Mouse (Mus musculus) forebrain, embryonic 13.5 days (tissue): Measurements from ENCODE around the gene Plscr2. TPM values are rescaled to one million over a fixed set of nuclear protein-coding genes. Genes with fewer than 3 reads are reported as not detected.
"Not testable (repeated sequence)": the region's sequence is repeated elsewhere in the genome, so short reads cannot be mapped to it uniquely, and the experiment has no call there.

Experiments used
- ATAC-seq: fragments of 200-750 bp; cut with Nextera tagmentation; 2 replicates; pipeline ENCODE4 v1.8.0; 2017
- H3K27ac ChIP-seq: fragments of 300-500 bp; sonication (generic); 2 replicates; pipeline ENCODE4 v1.5.1; 2015; ENCODE audit warnings: inconsistent platforms, mild to moderate bottlenecking, moderate library complexity
- H3K27me3 ChIP-seq: fragments of 300-500 bp; sonication (generic); 2 replicates; pipeline ENCODE4 v1.6.1; 2015; ENCODE audit warnings: mild to moderate bottlenecking, inconsistent platforms
- H3K36me3 ChIP-seq: fragments of 300-500 bp; sonication (generic); 2 replicates; pipeline ENCODE4 v1.6.1; 2015; ENCODE audit warnings: mild to moderate bottlenecking, inconsistent platforms; ENCODE audit not compliant: poor library complexity, severe bottlenecking
- H3K4me1 ChIP-seq: fragments of 300-500 bp; sonication (generic); 2 replicates; pipeline ENCODE4 v1.6.1; 2015; ENCODE audit warnings: inconsistent platforms
- H3K4me2 ChIP-seq: fragments of 300-500 bp; sonication (generic); 2 replicates; pipeline ENCODE4 v1.6.1; 2015; ENCODE audit warnings: inconsistent platforms, mild to moderate bottlenecking, moderate library complexity
- H3K4me3 ChIP-seq: fragments of 300-500 bp; sonication (generic); 2 replicates; pipeline ENCODE4 v1.5.1; 2015; ENCODE audit warnings: mild to moderate bottlenecking, inconsistent platforms
- H3K9ac ChIP-seq: fragments of 300-500 bp; sonication (generic); 2 replicates; pipeline ENCODE4 v1.6.1; 2015; ENCODE audit warnings: mild to moderate bottlenecking, inconsistent platforms
- H3K9me3 ChIP-seq: fragments of 300-500 bp; sonication (generic); replicated peaks from 2 replicates; pipeline ENCODE4 v1.6.1; 2016; ENCODE audit warnings: inconsistent platforms
- WGBS: fragments of 180-500 bp; shearing (Covaris S2); methylation state at CpG from one replicate; pipeline ENCODE4 v1.1.7; 2015; 5-methylcytosine and 5-hydroxymethylcytosine counted together
- polyA plus RNA-seq: library from polyadenylated mRNA; unstranded; fragments of >200 nt; fragmentation: Nextera tagmentation; extraction: Ambion mirVana; gene quantifications from 2 replicates; pipeline ENCODE4 v1.2.1, GENCODE M21; 2015

The Plscr2 gene
- polyA plus RNA-seq, 1 experiment from 2014 or later, result 0.14 TPM

DNA sequence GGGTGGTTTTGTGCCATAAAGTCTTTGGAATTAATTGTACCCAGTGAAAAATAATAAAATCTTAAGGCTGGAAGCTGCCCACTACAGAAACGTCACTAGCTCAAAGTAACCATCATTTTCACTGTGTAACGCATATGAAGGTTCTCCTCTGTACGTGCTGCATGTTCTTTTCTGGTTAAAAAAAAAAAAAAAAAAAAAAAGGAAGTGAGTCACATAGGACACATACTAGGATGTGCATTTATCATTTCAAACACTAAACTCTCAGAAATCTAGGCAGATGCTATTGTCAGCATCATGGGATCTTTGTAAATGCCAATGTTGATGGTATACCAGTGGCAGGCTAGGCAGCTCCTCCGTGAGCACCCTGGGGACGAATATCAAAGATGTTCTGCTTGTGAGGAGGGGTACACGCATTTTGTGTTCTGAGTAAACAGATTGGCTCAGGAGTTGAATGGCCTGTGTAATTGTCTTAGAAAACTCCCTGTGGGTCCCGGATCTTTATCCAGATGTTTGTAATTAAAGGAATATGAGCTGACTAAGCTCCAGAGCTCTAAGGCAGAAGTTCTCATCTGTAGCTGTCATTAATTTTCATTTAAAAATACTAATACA is 7.3 kb downstream of the Plscr2 start:
- Histone ChIP-seq H3K9ac (no peak overlapping the region), H3K36me3 (no peaks in the 10 kb centered on the region), H3K4me3 (no peak overlapping the region), H3K4me2 (no peak overlapping the region), H3K4me1 (no peaks in the 10 kb centered on the region), H3K27me3 (no peaks in the 10 kb centered on the region), H3K9me3 (no peaks in the 10 kb centered on the region), H3K27ac (no peak overlapping the region)
- WGBS, result 48% methylated on average over 7 of the region's 7 CpGs
- ATAC-seq, result no peak

DNA sequence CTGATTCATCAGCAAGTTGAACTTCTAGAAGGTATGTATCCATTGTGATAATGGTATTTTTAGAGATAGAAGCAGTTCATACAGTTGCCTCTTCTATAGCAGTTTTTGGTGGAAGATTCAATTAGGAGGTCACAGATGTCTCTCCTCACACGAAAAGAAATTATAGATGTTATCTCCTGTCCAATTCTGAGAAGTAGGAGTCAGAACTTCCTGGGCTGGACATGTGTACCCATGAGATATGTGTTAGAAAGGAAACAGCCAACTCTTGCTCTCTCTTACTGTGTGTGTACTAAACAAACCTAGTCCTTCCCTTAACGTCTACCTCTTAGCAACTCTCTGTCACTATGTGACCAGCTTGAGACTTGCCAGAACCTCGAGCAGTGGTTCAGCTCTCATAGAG is 14.3 kb downstream of the Plscr2 start:
- H3K4me1 ChIP-seq, result no peaks in the 10 kb centered on the region
- 92% methylated on average over 3 of the region's 3 CpGs for WGBS
- H3K4me3 ChIP-seq, result no peak overlapping the region
- no peaks in the 10 kb centered on the region for H3K9me3 ChIP-seq
- no peak overlapping the region for H3K9ac ChIP-seq
- no peak overlapping the region for H3K4me2 ChIP-seq
- no peak for ATAC-seq
- H3K27ac ChIP-seq, result no peak overlapping the region
- H3K27me3 ChIP-seq, result no peaks in the 10 kb centered on the region
- H3K36me3 ChIP-seq, result no peaks in the 10 kb centered on the region

DNA sequence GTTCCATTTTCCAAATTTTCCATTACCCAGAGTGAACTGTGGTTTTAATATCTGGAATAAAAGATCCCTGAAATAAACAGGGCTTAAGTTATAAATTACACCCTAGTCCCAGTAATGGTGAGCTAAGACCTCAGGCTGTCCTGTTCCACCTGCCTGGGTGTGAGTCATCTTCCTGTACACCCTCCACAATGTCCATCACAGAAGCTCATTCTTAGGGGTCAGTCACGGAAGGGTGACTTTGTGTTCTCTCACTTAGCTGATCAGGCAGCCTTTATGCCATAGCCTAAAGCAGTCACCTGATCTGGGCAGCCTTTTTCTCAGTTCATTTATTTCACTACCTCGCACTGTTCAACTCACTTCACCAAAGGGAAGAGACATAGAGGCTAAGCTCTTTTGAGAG is 16.8 kb downstream of the Plscr2 start:
- Histone ChIP-seq H3K27ac (no peak overlapping the region), H3K9me3 (no peaks in the 10 kb centered on the region), H3K27me3 (no peaks in the 10 kb centered on the region), H3K9ac (no peak overlapping the region), H3K4me1 (no peaks in the 10 kb centered on the region), H3K4me2 (no peak overlapping the region), H3K36me3 (no peaks in the 10 kb centered on the region), H3K4me3 (no peak overlapping the region)
- no peak for ATAC-seq
- WGBS, result 62% methylated on average over 2 of the region's 2 CpGs

DNA sequence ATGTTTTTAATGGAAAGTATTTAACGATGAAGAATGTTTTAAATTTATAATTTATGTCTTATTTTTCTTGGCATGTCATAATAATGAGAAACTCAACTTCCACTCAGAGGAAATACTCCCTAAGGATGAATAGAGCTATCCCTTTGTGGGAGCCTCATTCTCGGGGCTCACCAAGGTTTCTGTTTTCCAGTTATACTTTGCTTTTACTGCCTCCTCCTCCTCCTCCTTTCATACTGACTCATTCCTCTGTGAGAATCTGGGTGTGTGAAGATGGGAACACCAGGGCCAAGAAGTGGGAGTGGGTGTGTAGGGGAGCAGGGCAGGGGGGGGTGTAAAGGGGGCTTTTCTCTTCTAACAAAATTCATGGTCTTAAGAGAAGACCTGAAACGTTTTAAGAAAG is 17.5 kb downstream of the Plscr2 start:
- no peaks in the 10 kb centered on the region for H3K9me3 ChIP-seq
- H3K36me3 ChIP-seq, result no peaks in the 10 kb centered on the region
- 73% methylated on average over 3 of the region's 3 CpGs for WGBS
- no peaks in the 10 kb centered on the region for H3K27me3 ChIP-seq
- no peak for ATAC-seq
- no peak overlapping the region for H3K4me2 ChIP-seq
- no peak overlapping the region for H3K27ac ChIP-seq
- no peak overlapping the region for H3K4me3 ChIP-seq
- no peak overlapping the region for H3K9ac ChIP-seq
- no peaks in the 10 kb centered on the region for H3K4me1 ChIP-seq

DNA sequence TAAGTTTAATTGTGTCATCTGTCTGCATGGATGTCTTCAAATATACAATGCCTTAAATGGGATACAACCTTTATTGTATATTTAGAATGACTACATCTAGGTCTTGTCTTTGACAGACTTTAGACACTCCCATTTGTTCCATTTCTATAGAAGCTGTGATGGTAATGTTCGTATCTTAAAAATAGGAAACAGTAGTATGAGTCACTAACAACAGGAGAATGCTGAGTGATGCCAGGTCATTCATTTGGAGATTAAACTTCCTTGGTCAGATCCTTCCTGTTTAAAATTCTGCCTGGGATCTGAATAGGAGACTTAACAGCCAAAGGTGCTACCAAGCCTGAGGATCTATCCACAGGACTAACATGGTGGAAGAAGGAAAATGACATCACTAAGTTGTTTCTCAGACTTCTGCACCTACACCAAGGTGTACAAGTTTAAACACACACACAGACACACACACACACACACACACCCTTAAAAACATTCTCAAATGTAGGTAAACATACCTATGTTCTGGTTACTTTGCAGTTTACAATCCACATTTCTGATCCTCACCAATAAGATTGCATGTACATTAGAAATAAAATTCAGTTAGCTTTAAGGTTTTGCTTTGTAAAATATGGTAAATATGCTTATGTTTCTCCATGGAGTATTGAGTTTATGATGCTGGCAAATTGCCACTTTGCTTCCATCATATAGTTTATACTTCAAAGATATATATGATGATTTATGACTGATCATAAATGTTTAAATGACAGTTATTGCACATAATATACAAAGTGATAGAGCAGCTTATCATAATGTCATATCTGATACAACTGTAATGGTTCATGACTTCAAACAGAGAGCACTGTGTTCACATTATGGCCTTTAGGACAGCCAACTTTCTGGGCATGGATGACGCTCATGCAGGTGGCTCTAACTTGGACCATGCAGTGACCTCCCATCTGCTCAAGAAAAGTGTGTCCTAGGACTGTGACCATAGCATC is 18.5 kb downstream of the Plscr2 start:
- 94% methylated on average over 2 of the region's 2 CpGs for WGBS

DNA sequence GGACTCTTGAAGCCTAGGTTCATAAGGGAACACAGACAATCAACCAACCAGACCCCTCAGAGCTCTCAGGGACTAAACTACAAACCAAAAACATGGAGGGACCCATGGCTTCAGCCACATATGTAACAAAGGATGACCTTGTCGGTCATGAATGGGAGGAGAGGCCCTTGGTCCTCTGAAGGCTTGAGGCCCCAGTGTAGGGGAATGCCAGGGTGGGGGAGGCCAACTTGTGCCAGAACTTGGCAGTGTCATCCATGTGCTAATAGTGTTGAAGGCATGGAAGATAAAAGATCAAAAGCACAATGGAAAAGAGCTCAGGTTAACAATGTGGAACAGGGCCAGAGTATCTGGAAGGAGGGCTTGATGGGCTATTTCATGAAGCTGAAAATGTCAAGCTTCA is 22.9 kb downstream of the Plscr2 start:
- no peaks in the 10 kb centered on the region for H3K9me3 ChIP-seq
- 58% methylated on average over 1 of the region's 1 CpGs for WGBS
- no peaks in the 10 kb centered on the region for H3K4me1 ChIP-seq
- H3K27me3 ChIP-seq, result no peaks in the 10 kb centered on the region
- no peak for ATAC-seq
- no peak overlapping the region for H3K27ac ChIP-seq
- H3K4me2 ChIP-seq, result no peak overlapping the region
- no peak overlapping the region for H3K9ac ChIP-seq
- H3K4me3 ChIP-seq, result no peak overlapping the region
- no peaks in the 10 kb centered on the region for H3K36me3 ChIP-seq

More for the DNA sequence above, 18.5 kb downstream of the Plscr2 start:
- Histone ChIP-seq H3K9me3 (no peaks in the 10 kb centered on the region), H3K4me3 (no peak overlapping the region), H3K4me2 (no peak overlapping the region), H3K4me1 (no peaks in the 10 kb centered on the region), H3K36me3 (no peaks in the 10 kb centered on the region), H3K9ac (no peak overlapping the region), H3K27me3 (no peaks in the 10 kb centered on the region), H3K27ac (no peak overlapping the region)
- ATAC-seq, result no peak

DNA sequence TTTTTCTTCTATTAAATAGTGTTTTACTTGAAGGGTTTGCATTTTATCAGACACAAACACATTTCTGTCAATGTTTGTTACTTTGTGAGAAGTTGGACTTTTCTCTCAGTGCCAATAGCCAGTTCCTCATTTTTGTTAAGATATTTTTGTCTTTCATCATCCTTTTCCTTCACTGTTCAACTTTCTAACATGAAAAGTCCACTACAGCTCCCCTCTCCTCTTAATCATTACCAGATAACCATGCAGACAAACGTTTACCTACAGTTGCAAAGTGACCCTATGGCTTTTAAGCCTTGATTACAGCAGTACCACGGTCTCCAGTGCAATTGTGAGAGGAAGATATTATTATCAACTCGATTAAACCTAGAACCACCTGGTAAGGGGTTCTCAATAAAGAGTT is 25.8 kb downstream of the Plscr2 start:
- Histone ChIP-seq H3K4me3 (no peak overlapping the region), H3K9me3 (no peaks in the 10 kb centered on the region), H3K4me2 (no peak overlapping the region), H3K4me1 (0 out of 2 replicates have a peak, but pooled peaks cover 4% of the 10 kb centered on the region), H3K27me3 (no peaks in the 10 kb centered on the region), H3K27ac (no peak overlapping the region), H3K36me3 (no peaks in the 10 kb centered on the region), H3K9ac (no peak overlapping the region)
- no peak for ATAC-seq
- 73% methylated on average over 3 of the region's 3 CpGs for WGBS

DNA sequence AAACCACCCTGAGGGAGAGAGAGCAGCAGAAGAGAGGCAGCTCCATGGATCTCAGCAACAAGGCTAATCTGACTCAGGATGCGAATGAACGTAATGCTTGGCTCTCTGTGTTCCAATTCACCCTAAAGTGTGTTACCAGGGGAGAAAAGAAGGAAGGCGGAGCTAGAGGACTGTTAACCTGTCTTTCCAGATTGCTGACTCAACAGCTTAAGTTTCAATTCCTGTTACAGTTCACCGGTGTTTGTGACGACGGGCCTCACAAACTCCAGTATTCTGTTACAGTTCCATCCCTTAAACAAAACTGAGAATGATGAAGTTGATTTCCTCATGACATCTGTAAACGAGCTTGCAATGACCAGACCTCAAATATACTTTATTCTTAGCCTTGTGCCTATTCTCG is 29.7 kb downstream of the Plscr2 start:
- Histone ChIP-seq H3K4me2 (no peak overlapping the region), H3K9ac (no peak overlapping the region), H3K9me3 (no peaks in the 10 kb centered on the region), H3K4me1 (0 out of 2 replicates have a peak, but pooled peaks cover 4% of the 10 kb centered on the region), H3K27me3 (no peaks in the 10 kb centered on the region), H3K27ac (no peak overlapping the region), H3K4me3 (no peak overlapping the region), H3K36me3 (no peaks in the 10 kb centered on the region)
- 55% methylated on average over 8 of the region's 8 CpGs for WGBS
- no peak for ATAC-seq

DNA sequence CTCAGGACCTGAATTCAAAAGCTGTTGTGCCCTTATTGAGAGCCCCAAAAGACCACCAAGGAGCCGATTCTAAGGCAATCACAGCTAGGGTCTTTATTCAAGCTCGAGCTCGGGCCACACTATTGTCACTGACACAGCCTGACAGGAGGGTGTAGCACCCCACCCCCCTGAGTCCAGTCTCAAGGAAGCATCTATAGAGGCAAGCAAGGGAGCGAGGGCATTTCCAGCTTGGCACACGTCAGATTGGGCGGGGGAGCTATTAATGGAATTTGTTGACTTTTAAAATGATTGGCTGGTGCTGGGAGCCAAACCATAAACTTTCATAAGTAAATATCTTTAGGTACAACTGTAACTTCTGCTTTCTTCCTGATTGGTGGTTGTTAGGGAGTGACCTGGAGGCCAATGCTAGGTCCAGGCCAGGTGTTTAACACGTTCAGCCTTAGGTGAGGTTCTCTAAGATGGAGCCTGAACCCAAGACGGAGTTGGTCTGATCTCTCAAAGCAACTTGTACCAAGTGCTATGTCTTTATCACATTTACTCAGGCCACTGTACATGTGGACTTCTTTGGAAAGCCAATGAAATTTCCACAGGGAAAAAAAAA is 30.3 kb downstream of the Plscr2 start:
- H3K36me3 ChIP-seq, result no peaks in the 10 kb centered on the region
- H3K4me2 ChIP-seq, result no peak overlapping the region
- H3K27me3 ChIP-seq, result no peaks in the 10 kb centered on the region
- no peak overlapping the region for H3K27ac ChIP-seq
- 0 out of 2 replicates have a peak, but pooled peaks cover 4% of the 10 kb centered on the region for H3K4me1 ChIP-seq
- no peaks in the 10 kb centered on the region for H3K9me3 ChIP-seq
- H3K4me3 ChIP-seq, result no peak overlapping the region
- WGBS, result 58% methylated on average over 8 of the region's 8 CpGs
- no peak overlapping the region for H3K9ac ChIP-seq
- ATAC-seq, result no peak

DNA sequence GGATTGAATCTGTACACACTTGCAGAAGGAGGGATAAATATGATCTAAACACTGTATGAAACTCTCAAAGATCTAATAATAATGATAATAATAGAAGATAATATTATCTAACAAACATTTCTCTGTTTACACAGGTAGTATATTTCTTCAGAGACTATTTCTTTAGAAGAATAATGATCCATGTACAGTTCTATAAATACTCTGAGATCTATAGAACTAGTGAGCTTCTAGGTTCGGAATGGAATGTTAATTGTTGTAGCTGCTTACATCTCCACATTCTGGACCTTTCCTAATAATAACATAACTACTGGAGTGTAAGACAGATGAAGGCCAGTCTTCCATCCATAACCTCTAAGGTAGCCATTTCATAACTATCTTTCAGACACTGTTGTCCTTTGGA is 33.7 kb downstream of the Plscr2 start, which contains the start of gene 1700057G04Rik:
Gene 1700057G04Rik (plus strand): TSS at position 301 of the 400 bp plus-strand sequence.
- Histone ChIP-seq H3K36me3 (no peaks in the 10 kb centered on the region), H3K4me3 (no peak within 1 kb of the TSS), H3K9me3 (no peaks in the 10 kb centered on the region), H3K27me3 (no peaks in the 10 kb centered on the region), H3K27ac (no peak within 1 kb of the TSS), H3K4me2 (no peak within 1 kb of the TSS), H3K4me1 (0 out of 2 replicates have a peak, but pooled peaks cover 4% of the 10 kb centered on the region), H3K9ac (no peak within 1 kb of the TSS)
- no peak for ATAC-seq
- WGBS, result 95% methylated on average over 1 of the region's 1 CpGs

DNA sequence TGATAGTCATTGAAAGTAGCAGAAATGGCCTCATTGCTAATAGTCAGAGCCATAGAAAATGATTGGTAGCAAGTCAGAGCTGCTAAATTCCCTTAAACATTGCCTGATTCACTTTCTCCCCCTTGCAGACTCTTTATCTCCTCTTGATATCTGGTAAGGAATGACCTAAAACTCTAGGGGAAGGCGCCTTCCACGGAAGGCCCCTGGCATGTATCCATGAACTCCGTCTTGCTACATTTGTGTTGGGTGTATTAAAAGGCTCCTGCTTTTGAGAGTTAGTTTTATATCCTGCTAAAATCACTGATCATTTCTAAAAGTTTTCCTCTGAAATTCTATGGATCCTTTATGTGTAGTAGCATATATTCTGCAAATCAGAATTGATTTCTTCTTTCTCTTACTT is 41.4 kb downstream of the Plscr2 start:
- Histone ChIP-seq H3K4me3 (no peak overlapping the region), H3K36me3 (no peaks in the 10 kb centered on the region), H3K9me3 (no peaks in the 10 kb centered on the region), H3K4me2 (no peak overlapping the region), H3K4me1 (no peaks in the 10 kb centered on the region), H3K27ac (no peak overlapping the region), H3K27me3 (no peaks in the 10 kb centered on the region), H3K9ac (no peak overlapping the region)
- 92% methylated on average over 3 of the region's 3 CpGs for WGBS
- ATAC-seq, result no peak

DNA sequence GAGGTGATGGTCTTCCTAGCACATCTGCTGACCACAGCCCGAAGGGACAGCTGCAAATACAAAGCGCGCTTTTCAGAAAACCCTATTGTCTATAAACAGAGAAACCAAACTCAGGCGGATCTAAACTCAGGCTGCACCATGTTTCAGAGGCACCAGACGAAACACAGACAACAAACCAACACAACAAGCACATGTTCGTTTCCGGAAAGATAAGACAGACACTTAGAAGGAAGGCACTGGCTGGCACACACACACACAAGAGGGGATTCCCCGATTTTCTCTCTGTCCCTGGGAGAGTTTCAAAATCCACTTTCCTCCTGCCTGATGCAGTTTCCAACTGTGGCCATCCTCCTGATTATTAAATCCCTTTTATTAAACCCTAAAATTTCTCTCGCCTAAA is 50.5 kb downstream of the Plscr2 start:
- not testable (repeated sequence) for H3K27ac ChIP-seq, H3K9me3 ChIP-seq, H3K9ac ChIP-seq, H3K4me2 ChIP-seq, H3K27me3 ChIP-seq, ATAC-seq, H3K4me1 ChIP-seq, H3K4me3 ChIP-seq, H3K36me3 ChIP-seq
- 82% methylated on average over 9 of the region's 9 CpGs for WGBS
